Mouse (Mus musculus) gastrocnemius, postnatal 14 days (tissue): ENCODE results near the gene Edem1. TPM values are rescaled to one million over a fixed set of nuclear protein-coding genes. Genes with fewer than 3 reads are reported as not detected.

Source experiments
- DNase-seq: peaks from one replicate; pipeline ENCODE4 v3.0.0; 2021; ENCODE audit warnings: mixed read lengths
- intact Hi-C: fragments of 180-260 bp; cut with DNase I; formaldehyde crosslinking; loops from one replicate; pipeline ENCODE4 v1.15.1; 2025; ENCODE audit warnings: low total_unique reads
- total RNA-seq, 2 experiments: library from RNA; stranded (reverse); gene quantifications; 2 replicates each; pipeline ENCODE4 v1.2.3; 2021

Gene Edem1
- total RNA-seq, 2 experiments from 2014 or later = 6.5 to 8.8 TPM

- intact Hi-C loops = no loop called here
- no peak for DNase-seq
Measured at GRCm38 (mm10) chr6:108827336-108827920, 1.0 kb upstream of the Edem1 start.

DNA sequence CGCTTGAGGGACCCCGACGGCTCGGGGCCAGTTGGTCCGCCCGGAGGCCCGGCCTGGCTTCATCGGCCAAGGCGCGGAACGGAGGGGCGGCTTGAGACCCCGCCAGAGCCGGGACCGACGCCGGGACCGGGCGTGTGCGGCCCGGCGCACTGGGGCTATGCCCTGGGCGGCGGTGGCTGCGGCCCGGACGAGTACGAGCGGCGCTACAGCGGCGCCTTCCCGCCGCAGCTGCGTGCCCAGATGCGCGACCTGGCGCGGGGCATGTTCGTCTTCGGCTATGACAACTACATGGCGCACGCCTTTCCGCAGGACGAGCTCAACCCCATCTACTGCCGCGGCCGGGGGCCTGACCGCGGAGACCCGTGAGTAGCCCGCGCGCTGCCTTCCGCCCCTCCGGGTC is 431 bp downstream of the Edem1 start:
- peak; percentile 37 for DNase-seq
- intact Hi-C loops = no loop called here

- intact Hi-C loops = no loop called here
Measured at GRCm38 (mm10) chr6:108829386-108830370, 1.2 kb downstream of the Edem1 start.

GRCm38 (mm10) chr6:108832170-108832569 is 3.7 kb downstream of the Edem1 start:
- no peak for DNase-seq
- intact Hi-C loops = no loop called here

More at GRCm38 (mm10) chr6:108829386-108830370, 1.2 kb downstream of the Edem1 start:
- DNase-seq = peak; percentile 24

DNA sequence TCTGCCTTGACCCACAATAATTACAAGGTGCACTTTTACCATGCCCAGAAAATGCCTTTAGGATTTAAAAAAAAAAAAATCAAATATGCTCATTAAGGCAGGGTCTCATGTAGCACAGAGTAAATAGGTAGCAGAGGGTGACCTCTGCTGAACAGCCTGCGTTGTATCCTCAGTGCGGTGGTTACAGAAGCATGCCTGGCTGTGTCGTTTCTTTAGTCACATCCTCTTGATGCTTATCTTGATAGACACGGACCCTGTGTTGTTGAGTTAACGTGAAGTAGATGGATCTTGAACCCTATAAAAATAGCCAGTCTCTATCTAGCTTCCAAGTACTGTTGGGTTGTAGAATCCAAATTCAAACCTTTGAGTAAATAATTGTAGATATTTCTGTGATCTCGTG is 4.5 kb downstream of the Edem1 start:
- no peak for DNase-seq
- intact Hi-C loops = no loop called here

- intact Hi-C loops = no loop called here
Measured at GRCm38 (mm10) chr6:108833963-108834697, 5.7 kb downstream of the Edem1 start.

DNA sequence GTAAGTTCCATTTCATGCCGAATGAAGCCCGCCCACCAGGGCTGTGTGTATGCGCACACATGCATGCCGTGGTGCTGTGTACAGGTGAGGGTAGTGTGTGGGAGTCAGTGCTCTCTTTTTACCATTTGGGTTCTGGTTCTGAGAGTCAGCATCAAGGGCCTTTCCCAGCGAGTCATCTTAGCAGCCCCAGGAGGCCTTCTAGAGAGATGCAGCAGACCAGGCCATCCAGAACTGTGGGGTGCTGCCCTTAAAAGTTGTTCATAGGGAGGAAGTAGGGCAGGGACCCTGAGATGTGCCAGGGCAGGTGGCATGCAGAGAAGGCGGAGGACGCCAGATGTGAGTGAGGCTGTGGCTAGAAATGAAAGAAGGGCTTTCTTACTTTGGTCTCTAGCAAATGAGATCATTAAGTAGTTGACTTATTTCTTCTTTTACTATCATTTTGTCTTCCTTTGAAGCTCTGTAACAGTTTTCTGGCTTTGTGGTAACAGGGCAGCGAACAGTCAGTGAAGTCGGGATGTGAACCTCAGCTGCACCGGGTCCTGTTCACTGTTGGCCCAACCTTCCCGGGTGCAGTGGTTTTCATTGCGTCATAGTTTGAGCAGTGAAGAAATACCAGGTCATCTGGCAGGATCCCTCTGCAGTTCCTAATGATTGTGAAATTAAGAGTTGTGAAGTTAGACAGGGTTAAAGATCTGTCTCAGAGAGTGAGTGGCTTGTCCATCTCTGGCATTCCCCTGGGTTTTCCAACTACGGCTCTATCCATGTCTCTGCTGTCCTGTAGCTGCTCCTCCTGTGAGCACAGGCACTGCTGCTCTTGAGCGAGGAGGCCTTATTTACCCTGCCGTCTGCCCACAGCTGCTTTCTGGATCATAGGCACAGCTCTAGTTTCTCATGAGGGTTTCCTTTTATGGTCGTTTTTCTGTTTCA is 7.6 kb downstream of the Edem1 start:
- DNase-seq = no peak
- intact Hi-C loops = no loop called here

More at GRCm38 (mm10) chr6:108833963-108834697, 5.7 kb downstream of the Edem1 start:
- no peak for DNase-seq

DNA sequence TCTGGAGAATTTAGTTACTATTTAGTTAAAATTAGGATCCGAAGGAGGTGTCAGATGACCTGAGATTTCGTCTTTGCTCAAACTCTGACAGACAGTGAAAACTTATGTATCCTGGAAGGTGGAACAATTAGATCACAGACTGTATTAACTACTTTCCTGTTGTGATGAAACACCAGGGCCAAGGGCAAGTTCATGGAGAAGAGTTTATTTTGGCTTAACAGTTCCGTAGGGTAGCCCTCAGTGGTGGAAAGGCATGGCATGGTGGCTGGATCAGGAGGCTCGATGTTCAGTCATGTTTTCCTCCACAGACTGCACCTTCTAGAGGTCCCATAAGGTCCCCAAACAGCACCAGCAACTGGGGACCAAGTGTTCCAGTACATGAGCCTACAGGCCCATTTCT is 8.6 kb downstream of the Edem1 start:
- no peak for DNase-seq

GRCm38 (mm10) chr6:108837958-108838357 is 9.5 kb downstream of the Edem1 start:
- DNase-seq = no peak
- intact Hi-C loops = no loop called here

More for the DNA sequence above, 8.6 kb downstream of the Edem1 start:
- intact Hi-C loops = no loop called here

- intact Hi-C loops = no loop called here
Measured at GRCm38 (mm10) chr6:108839432-108839831, 11.0 kb downstream of the Edem1 start.

DNA sequence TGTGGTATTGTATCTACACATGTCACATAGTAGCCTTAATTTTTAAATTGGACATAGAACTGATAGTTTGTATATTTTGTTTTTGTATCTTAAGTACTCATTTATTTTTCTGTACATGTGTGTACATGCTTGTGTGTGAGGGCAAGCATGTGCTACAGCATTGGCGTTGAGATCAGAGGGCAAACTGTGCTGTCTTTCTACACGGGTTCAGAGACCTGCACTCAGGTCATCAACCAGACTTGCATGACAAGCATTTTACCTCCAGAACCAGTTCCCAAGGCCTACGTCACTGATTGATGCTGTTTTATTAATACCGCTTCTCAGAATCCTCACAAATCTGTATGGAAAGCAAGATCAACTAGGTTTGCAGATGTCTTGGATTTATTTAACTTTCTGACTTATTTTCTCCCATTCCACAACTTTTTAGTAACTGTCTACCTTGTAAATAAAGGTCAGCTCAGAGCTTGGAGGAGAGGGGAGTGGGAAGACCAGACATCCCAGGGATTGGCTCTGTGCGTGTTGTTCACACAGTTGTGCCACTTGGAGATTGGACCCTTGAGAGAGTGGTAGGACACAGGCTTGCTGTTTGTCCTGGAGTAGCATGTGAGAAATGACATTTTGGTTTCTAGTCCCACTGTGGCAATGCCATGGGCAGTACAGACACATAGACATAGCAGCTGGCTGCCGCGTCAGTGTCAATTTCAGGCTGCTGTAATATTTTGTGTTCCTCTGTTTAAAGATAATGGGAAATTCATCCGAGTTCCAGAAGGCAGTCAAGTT is 12.6 kb downstream of the Edem1 start:
- intact Hi-C loops = no loop called here
- no peak for DNase-seq

More at GRCm38 (mm10) chr6:108839432-108839831, 11.0 kb downstream of the Edem1 start:
- DNase-seq = no peak

GRCm38 (mm10) chr6:108843664-108844063 is 15.2 kb downstream of the Edem1 start:
- no peak for DNase-seq
- intact Hi-C loops = no loop called here

DNA sequence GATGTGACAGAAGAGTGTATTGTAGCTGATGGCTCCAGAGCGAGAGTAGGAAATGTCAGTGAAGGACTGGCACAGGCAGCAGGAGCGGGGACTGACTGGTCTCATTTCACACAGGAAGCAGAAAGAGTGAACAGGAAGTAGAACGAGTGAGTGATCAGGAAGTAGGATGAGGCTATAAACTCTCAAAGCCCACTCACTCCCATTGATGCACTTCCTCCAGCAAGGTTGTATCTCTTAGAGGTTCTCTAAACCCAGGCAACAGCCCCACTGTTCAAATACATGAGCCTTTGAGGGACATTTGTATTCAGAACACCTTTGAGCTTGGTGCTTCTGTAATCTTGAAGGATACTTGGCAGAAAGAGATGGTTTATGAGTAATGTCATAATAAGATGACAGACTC is 15.7 kb downstream of the Edem1 start:
- DNase-seq = no peak
- intact Hi-C loops = no loop called here

DNA sequence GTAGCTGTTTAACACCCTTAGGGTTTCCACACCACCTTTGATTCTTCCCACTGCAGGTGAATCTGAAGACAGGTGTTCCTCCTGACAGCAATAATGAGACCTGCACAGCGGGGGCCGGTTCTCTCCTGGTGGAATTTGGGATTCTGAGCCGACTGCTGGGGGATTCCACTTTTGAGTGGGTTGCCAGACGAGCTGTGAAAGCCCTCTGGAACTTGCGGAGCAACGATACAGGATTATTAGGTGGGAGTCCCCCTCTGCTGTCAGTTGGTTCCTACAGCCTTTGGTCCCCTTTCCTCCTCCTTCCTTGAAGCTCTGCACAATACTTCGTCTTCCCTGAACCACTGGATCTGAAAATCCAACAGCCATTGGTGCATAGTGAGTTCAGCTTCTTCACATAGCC is 16.3 kb downstream of the Edem1 start:
- DNase-seq = no peak
- intact Hi-C loops = no loop called here

- no peak for DNase-seq
- intact Hi-C loops = no loop called here
Measured at GRCm38 (mm10) chr6:108852088-108852670, 23.7 kb downstream of the Edem1 start.

DNA sequence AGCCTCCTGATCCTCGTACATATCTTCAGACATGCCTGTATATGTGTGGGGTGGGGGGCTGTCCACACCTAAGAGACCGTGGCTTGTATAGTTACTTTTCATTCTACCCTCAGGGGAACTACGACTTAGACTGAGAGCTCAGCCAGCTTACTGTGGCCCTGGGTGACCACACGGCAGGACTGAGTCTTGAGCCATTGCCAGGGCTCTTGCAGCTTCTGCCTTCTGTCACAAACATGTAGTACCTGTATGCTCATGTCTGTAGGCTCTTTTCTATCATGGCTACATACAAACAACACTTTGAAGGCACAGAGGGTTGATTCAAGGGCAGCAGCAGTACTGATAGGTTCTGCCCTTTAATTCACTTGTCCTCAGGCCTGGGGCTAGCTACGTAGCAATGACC is 24.5 kb downstream of the Edem1 start:
- no peak for DNase-seq
- intact Hi-C loops = no loop called here

DNA sequence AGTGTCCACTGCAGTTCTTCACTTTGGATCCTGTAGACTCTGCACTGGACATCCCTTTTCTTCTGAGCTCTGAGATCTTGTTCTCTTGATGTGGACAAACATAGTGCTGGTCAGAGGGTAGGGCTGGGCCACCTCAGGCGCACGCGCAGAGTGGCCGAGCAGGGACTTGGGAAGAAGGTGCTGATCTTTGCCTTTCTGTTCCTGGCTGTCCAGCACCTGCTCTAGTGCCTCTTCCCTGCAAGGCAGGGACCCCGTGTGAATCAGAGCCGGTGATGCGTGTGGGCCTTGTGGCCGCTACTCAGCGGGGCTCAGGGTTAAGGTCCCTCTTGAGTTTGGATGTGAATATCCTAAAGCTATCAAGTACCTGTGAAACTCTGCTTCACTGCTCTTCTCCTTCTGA is 30.1 kb downstream of the Edem1 start:
- intact Hi-C loops = no loop called here

GRCm38 (mm10) chr6:108861226-108861625 is 32.8 kb downstream of the Edem1 start:
- no peak for DNase-seq
- intact Hi-C loops = no loop called here

More for the DNA sequence above, 30.1 kb downstream of the Edem1 start:
- no peak for DNase-seq
